Mouse (Mus musculus) R1 (cell line): ENCODE measurements around the gene Gm13539.
A peak's percentile ranks its signal among the peaks of the same experiment; 100 is the strongest.

Experiments
- DNase-seq: peaks from one replicate; pipeline ENCODE4 v3.0.0-alpha.2; 2018; ENCODE audit warnings: low read depth, low spot score

Gm13539 gene

DNA sequence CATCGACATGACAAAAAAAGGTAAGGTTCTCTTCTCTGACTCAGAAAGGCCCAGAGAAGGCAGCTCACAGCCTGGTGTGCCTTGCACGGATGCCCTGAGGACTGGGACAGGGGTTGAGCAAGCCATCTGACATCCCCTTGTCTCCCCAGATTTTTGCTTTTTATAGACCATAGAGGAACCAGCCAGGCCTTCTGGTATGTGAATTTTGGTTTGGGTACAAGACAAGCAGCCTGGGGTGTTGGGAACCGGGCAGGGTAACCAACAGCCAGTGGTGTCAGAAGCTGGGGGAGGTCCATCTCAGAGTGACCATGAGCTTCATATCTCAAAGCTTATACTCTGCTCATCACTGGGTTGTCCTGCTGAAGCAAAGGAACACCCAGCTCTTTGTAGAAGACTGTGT is 42.7 kb downstream of the Gm13539 start:
- no peak for DNase-seq

DNA sequence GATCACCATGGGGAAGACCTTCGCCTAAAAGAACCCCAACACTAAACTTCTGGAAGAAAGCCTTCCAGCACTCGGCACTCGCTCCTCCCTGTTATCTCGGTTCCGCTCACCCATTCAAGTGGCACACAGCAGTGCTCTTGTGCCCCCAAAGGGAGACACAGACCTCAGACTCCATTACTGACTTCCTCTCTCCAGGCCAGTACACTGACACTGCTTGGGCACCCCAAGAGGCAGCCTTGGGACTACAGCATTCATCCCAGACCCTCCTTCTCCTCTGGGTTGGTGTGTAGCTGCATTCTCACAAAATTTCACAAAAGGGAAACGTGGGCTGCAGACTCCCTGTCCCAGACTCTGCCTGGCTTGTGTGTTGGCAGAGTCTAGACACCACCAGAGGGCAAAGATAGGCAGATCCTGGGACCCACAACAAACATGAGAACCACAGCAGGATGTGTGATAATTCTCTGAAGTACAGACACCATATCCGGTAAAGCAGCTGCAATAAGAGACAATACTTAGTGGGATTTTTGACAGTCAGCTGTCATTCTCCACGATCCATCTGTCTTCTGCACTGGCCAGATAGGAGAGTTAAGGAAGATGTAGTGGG is 46.4 kb downstream of the Gm13539 start:
- DNase-seq, result no peak

GRCm38 (mm10) chr2:25830786-25831185 is 48.7 kb downstream of the Gm13539 start:
- DNase-seq, result no peak

- peak; percentile 71 for DNase-seq
Observed at GRCm38 (mm10) chr2:25836291-25836690, 54.2 kb downstream of the Gm13539 start.
